In genomic region chr2:181415945-181416344, GRCm38 (mm10) we compare ENCODE assay signal across 11 mouse cellular contexts. TPM values are rescaled to one million over a fixed set of nuclear protein-coding genes. Genes with fewer than 3 reads are reported as not detected.
DNase-seq lines count a peak whose midpoint lies in the region; ATAC-seq lines count a peak whose summit lies in the region.
"Had no signal": no experiment of that assay in that cellular context is flagged by ENCODE, and none has a peak within 500 bp of the region (broad histone marks: within the 10 kb centered on the region; RNA-seq: fewer than 3 reads in every experiment).

No protein-coding gene starts in this region.

- WGBS in heart, embryonic 11.5 days (ENCODE audit: insufficient replicate concordance) = 55% methylated on average over 3 of the region's 3 CpGs
- 49% methylated on average over 3 of the region's 3 CpGs for WGBS in intestine, embryonic 16.5 days

- no peak overlapping the region for H3K27ac ChIP-seq in heart, embryonic 11.5 days (ENCODE audit: low read depth, low read length)
- H3K27ac ChIP-seq in intestine, embryonic 16.5 days (ENCODE audit: low read length) = no peak overlapping the region
- H3K27ac ChIP-seq: embryonic facial prominence, embryonic 15.5 days; liver, embryonic 14.5 days had no signal

- no peaks in the 10 kb centered on the region for H3K27me3 ChIP-seq in heart, embryonic 11.5 days (ENCODE audit: control insufficient read depth, insufficient read depth, low read length)
- no peaks in the 10 kb centered on the region for H3K27me3 ChIP-seq in intestine, embryonic 16.5 days (replicated peaks; ENCODE audit: control insufficient read depth, insufficient read depth, low read length)
- H3K27me3 ChIP-seq: embryonic facial prominence, embryonic 15.5 days had no signal

- H3K4me1 ChIP-seq in heart, embryonic 11.5 days (ENCODE audit: control insufficient read depth, insufficient read depth, low read length) = peaks cover 30% of the 10 kb centered on the region
- no peaks in the 10 kb centered on the region for H3K4me1 ChIP-seq in intestine, embryonic 16.5 days (ENCODE audit: control insufficient read depth, insufficient read depth, low read length)
- H3K4me1 ChIP-seq: embryonic facial prominence, embryonic 15.5 days had no signal

- no peak overlapping the region for H3K9ac ChIP-seq in heart, embryonic 11.5 days (ENCODE audit: low read depth, low read length)
- H3K9ac ChIP-seq in intestine, embryonic 16.5 days (ENCODE audit: low read depth, low read length) = no peak overlapping the region
- H3K9ac ChIP-seq: embryonic facial prominence, embryonic 15.5 days; liver, embryonic 14.5 days had no signal

- peak; percentile 55 to 73 for DNase-seq in heart, adult 18-20 months
- DNase-seq in MN1 (ENCODE audit: low spot score) = peak; percentile 71
- DNase-seq in cerebellum, adult 9-11 months = peak; percentile 76
- peak; percentile 70 to 81 for DNase-seq in kidney, adult 8-10 months
- DNase-seq in layer of hippocampus, adult 9-11 months = no peak

- H3K4me2 ChIP-seq in heart, embryonic 11.5 days = no peak overlapping the region
- no peak overlapping the region for H3K4me2 ChIP-seq in intestine, embryonic 16.5 days (ENCODE audit: low read depth, low read length)
- H3K4me2 ChIP-seq: embryonic facial prominence, embryonic 15.5 days had no signal

- no peak overlapping the region for H3K4me3 ChIP-seq in heart, embryonic 11.5 days (ENCODE audit: low read depth, low read length)
- H3K4me3 ChIP-seq in intestine, embryonic 16.5 days (ENCODE audit: low read length) = no peak overlapping the region
- H3K4me3 ChIP-seq: embryonic facial prominence, embryonic 15.5 days had no signal

- H3K9me3 ChIP-seq in heart, embryonic 11.5 days (replicated peaks; ENCODE audit: control insufficient read depth, low read length) = no peaks in the 10 kb centered on the region
- no peaks in the 10 kb centered on the region for H3K9me3 ChIP-seq in intestine, embryonic 16.5 days (ENCODE audit: control insufficient read depth, low read length)
- H3K9me3 ChIP-seq: embryonic facial prominence, embryonic 15.5 days had no signal

- ATAC-seq in heart, embryonic 11.5 days (replicated peaks; ENCODE audit: insufficient number of reproducible peaks, low FRiP score, low TSS enrichment) = no peak
- no peak for ATAC-seq in activated CD4-positive, CD25-positive, alpha-beta regulatory T cell, adult 4 months
- no peak for ATAC-seq in intestine, embryonic 16.5 days
- ATAC-seq: hindbrain, embryonic 16.5 days had no signal

- 0 out of 2 replicates have a peak, but pooled peaks cover 2% of the 10 kb centered on the region for H3K36me3 ChIP-seq in heart, embryonic 11.5 days (ENCODE audit: control insufficient read depth, insufficient read depth, low read length)
- H3K36me3 ChIP-seq in intestine, embryonic 16.5 days (ENCODE audit: control insufficient read depth, insufficient read depth, low read length) = no peaks in the 10 kb centered on the region
- H3K36me3 ChIP-seq: embryonic facial prominence, embryonic 15.5 days had no signal

RNA-seq across cellular contexts. Expression of gene Lime1, which starts 36.1 kb away (rescaled TPM):
- 1 to 10 TPM; 3.3 to 6.3 TPM for total RNA-seq in heart, adult 18-20 months (2021)
- 11.2 and 13.8 TPM in 2 replicates for polyA plus RNA-seq in heart, embryonic 11.5 days (2014; fragmentation: Nextera tagmentation; extraction: Ambion mirVana)
- polyA plus RNA-seq in activated CD4-positive, CD25-positive, alpha-beta regulatory T cell, adult 4 months (2017; shearing (Covaris generic)) = 100 to 1,000 TPM; 369 to 440 TPM
- 16.3 and 16.8 TPM in 2 replicates for polyA plus RNA-seq in intestine, embryonic 16.5 days (2015; fragmentation: Nextera tagmentation; extraction: Ambion mirVana)

RNA-seq across cellular contexts. Expression of gene Zbtb46, which starts 43.3 kb away (rescaled TPM):
- 10 to 100 TPM in 1 of 2 experiments, 1 to 10 TPM in 1; 9.4 to 11.2 TPM for total RNA-seq in heart, adult 18-20 months (2021)
- 10.3 and 10.5 TPM in 2 replicates for polyA plus RNA-seq in heart, embryonic 11.5 days (2014; fragmentation: Nextera tagmentation; extraction: Ambion mirVana)
- 1 to 10 TPM; 2.5 to 4.3 TPM for polyA plus RNA-seq in activated CD4-positive, CD25-positive, alpha-beta regulatory T cell, adult 4 months (2017; shearing (Covaris generic))
- polyA plus RNA-seq in intestine, embryonic 16.5 days (2015; fragmentation: Nextera tagmentation; extraction: Ambion mirVana) = 6.1 and 6.5 TPM in 2 replicates

RNA-seq across cellular contexts. Expression of gene Arfrp1, which starts 50.7 kb away (rescaled TPM):
- 10 to 100 TPM; 50.7 to 65.7 TPM for total RNA-seq in heart, adult 18-20 months (2021)
- polyA plus RNA-seq in heart, embryonic 11.5 days (2014; fragmentation: Nextera tagmentation; extraction: Ambion mirVana) = 36.3 and 47.5 TPM in 2 replicates
- polyA plus RNA-seq in activated CD4-positive, CD25-positive, alpha-beta regulatory T cell, adult 4 months (2017; shearing (Covaris generic)) = 10 to 100 TPM; 52.2 to 60.8 TPM
- polyA plus RNA-seq in intestine, embryonic 16.5 days (2015; fragmentation: Nextera tagmentation; extraction: Ambion mirVana) = 52.5 and 54.0 TPM in 2 replicates

RNA-seq across cellular contexts. Expression of gene Zgpat, which starts 51.2 kb away (rescaled TPM):
- 10 to 100 TPM; 15.3 to 18.0 TPM for total RNA-seq in heart, adult 18-20 months (2021)
- polyA plus RNA-seq in heart, embryonic 11.5 days (2014; fragmentation: Nextera tagmentation; extraction: Ambion mirVana) = 21.7 and 27.3 TPM in 2 replicates
- 10 to 100 TPM; 22.2 to 22.8 TPM for polyA plus RNA-seq in activated CD4-positive, CD25-positive, alpha-beta regulatory T cell, adult 4 months (2017; shearing (Covaris generic))
- polyA plus RNA-seq in intestine, embryonic 16.5 days (2015; fragmentation: Nextera tagmentation; extraction: Ambion mirVana) = 36.9 and 38.5 TPM in 2 replicates

Comparison
In these comparisons a context has a peak if more than half of its experiments do, and no peak if none do; other contexts are left out.
1. RNA of gene Lime1, which starts 36.1 kb away (polyA plus RNA-seq): 369 to 440 TPM in activated CD4-positive, CD25-positive, alpha-beta regulatory T cell, adult 4 months; 16.3 to 16.8 TPM in intestine, embryonic 16.5 days and 11.2 to 13.8 TPM in heart, embryonic 11.5 days; every median in the first group is over 10 times any median in the second.